In genomic region chr13:119455082-119455481, GRCm38 (mm10) we compare ENCODE assay signal across 17 mouse cellular contexts.
"Had no signal": no experiment of that assay in that cellular context is flagged by ENCODE, and none has a peak within 500 bp of the region (broad histone marks: within the 10 kb centered on the region; RNA-seq: fewer than 3 reads in every experiment).

No protein-coding gene starts in this region.

- H3K4me3 ChIP-seq: neural tube, embryonic 12.5 days; neural tube, embryonic 13.5 days; neural tube, embryonic 15.5 days; stomach, embryonic 15.5 days had no signal

- DNase-seq: retina, postnatal 1 day; right cerebral cortex, adult 18-20 months; right cerebral cortex, postnatal 14 days; right cerebral cortex, postnatal 25 days; right cerebral cortex, postnatal 4 days; spleen, adult 18-20 months; thymus, adult 18-20 months; thymus, adult 2 months; thymus, postnatal 14 days; thymus, postnatal 25 days; thymus, postnatal 36 days; thymus, postnatal 4 days had no signal

- H3K27ac ChIP-seq: neural tube, embryonic 12.5 days; neural tube, embryonic 13.5 days; neural tube, embryonic 15.5 days; stomach, embryonic 15.5 days; stomach, postnatal 0 days had no signal

- H3K4me1 ChIP-seq: neural tube, embryonic 12.5 days; neural tube, embryonic 13.5 days; neural tube, embryonic 15.5 days; stomach, embryonic 15.5 days had no signal

- H3K9ac ChIP-seq: neural tube, embryonic 12.5 days; neural tube, embryonic 13.5 days; neural tube, embryonic 15.5 days; stomach, embryonic 15.5 days had no signal

- H3K27me3 ChIP-seq: neural tube, embryonic 12.5 days; neural tube, embryonic 13.5 days; neural tube, embryonic 15.5 days; stomach, embryonic 15.5 days had no signal
